Mouse (Mus musculus): ENCODE measurements at regions not wholly inside any gene's neighbourhood (a gene's known extent, or its start where the extent isn't known, plus 50 kb on each side); places are given as distances from the start of the nearest gene placed in this dataset.

DNA sequence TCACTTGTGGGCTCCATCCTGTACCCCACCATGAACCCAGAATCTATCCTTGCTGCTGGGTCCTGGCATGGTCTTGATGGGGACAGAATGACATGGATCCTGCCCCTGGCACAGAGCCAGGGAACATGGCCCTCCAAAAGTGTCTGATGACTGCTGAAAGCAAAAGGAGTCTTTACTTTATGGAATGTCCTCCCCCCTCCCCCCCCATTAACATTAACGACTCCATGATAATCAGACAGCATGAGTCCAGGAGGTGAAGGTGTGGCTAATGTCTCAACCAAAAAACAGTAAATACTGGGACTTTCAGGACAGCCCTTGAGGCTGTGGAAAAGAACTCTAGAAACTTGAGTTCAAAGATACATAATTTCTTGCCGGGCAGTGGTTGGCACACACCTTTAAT lies 133.9 kb upstream of the Spin1 start:
- no peak overlapping the region for H3K9ac ChIP-seq
- H3K27ac ChIP-seq, result no peak overlapping the region
- no peaks in the 10 kb centered on the region for H3K9me3 ChIP-seq (replicated peaks)
- H3K36me3 ChIP-seq, result no peaks in the 10 kb centered on the region
- no peaks in the 10 kb centered on the region for H3K4me1 ChIP-seq
- no peak overlapping the region for H3K4me3 ChIP-seq (replicated peaks)
- 87% methylated on average over 2 of the region's 2 CpGs for WGBS
- no peak overlapping the region for H3K4me2 ChIP-seq
- H3K27me3 ChIP-seq, result no peaks in the 10 kb centered on the region
- no peak for ATAC-seq (replicated peaks; ENCODE audit: low FRiP score)

- Histone ChIP-seq H3K27ac (no peak overlapping the region), H3K4me2 (no peak overlapping the region), H3K9me3 (replicated peaks) (no peaks in the 10 kb centered on the region), H3K36me3 (no peaks in the 10 kb centered on the region), H3K4me3 (replicated peaks) (no peak overlapping the region), H3K4me1 (peaks cover 12% of the 10 kb centered on the region), H3K27me3 (no peaks in the 10 kb centered on the region), H3K9ac (no peak overlapping the region)
- 73% methylated on average over 8 of the region's 8 CpGs for WGBS
- ATAC-seq (replicated peaks; ENCODE audit: low FRiP score), result no peak
These were observed 127.3 kb upstream of the Spin1 start for GRCm38 (mm10) chr13:50973379-50973778.

- WGBS, result 12% methylated on average over 12 of the region's 12 CpGs
- Histone ChIP-seq H3K4me2 (no peak overlapping the region), H3K27me3 (no peaks in the 10 kb centered on the region), H3K9me3 (replicated peaks) (no peaks in the 10 kb centered on the region), H3K9ac (no peak overlapping the region), H3K36me3 (no peaks in the 10 kb centered on the region), H3K4me1 (peaks cover 12% of the 10 kb centered on the region), H3K27ac (peak overlapping the region; percentile 67; the same call in 1 of the 2 replicates), H3K4me3 (replicated peaks) (no peak overlapping the region)
- ATAC-seq (replicated peaks; ENCODE audit: low FRiP score), result peak; percentile 78
These were observed 125.3 kb upstream of the Spin1 start for GRCm38 (mm10) chr13:50975306-50975920.

DNA sequence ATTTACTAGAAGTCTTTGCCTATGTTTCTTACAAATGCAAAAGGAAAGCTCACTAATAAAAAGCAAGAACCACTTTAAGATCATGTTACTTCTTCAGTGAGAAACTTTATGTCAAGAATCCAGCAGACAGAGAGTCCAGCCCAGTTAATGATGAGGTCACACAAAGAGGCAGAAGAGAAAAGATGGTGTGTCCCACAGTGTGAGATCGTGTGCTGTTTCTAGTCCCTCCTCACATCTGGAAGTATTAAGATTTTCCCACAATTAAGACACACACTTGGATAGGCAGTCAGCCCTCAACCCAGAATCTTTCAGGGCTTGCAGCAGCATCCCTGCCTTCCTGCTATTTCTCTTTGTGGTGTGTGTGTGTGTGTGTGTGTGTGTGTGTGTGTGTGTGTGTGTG lies 118.7 kb upstream of the Spin1 start:
- Histone ChIP-seq H3K9ac (no peak overlapping the region), H3K4me2 (no peak overlapping the region), H3K27ac (no peak overlapping the region), H3K4me3 (replicated peaks) (no peak overlapping the region), H3K9me3 (replicated peaks) (no peaks in the 10 kb centered on the region), H3K4me1 (no peaks in the 10 kb centered on the region), H3K27me3 (no peaks in the 10 kb centered on the region), H3K36me3 (no peaks in the 10 kb centered on the region)
- 31% methylated on average over 1 of the region's 1 CpGs for WGBS
- no peak for ATAC-seq (replicated peaks; ENCODE audit: low FRiP score)

- 38% methylated on average over 10 of the region's 10 CpGs for WGBS
- Histone ChIP-seq H3K9me3 (replicated peaks) (no peaks in the 10 kb centered on the region), H3K36me3 (no peaks in the 10 kb centered on the region), H3K27me3 (no peaks in the 10 kb centered on the region), H3K27ac (no peak overlapping the region), H3K9ac (no peak overlapping the region), H3K4me2 (no peak overlapping the region), H3K4me3 (replicated peaks) (no peak overlapping the region), H3K4me1 (no peaks in the 10 kb centered on the region)
- ATAC-seq (replicated peaks; ENCODE audit: low FRiP score), result peak; percentile 60; the same call in 1 of the 2 replicates
These were observed 117.7 kb upstream of the Spin1 start for GRCm38 (mm10) chr13:50982990-50983389.

DNA sequence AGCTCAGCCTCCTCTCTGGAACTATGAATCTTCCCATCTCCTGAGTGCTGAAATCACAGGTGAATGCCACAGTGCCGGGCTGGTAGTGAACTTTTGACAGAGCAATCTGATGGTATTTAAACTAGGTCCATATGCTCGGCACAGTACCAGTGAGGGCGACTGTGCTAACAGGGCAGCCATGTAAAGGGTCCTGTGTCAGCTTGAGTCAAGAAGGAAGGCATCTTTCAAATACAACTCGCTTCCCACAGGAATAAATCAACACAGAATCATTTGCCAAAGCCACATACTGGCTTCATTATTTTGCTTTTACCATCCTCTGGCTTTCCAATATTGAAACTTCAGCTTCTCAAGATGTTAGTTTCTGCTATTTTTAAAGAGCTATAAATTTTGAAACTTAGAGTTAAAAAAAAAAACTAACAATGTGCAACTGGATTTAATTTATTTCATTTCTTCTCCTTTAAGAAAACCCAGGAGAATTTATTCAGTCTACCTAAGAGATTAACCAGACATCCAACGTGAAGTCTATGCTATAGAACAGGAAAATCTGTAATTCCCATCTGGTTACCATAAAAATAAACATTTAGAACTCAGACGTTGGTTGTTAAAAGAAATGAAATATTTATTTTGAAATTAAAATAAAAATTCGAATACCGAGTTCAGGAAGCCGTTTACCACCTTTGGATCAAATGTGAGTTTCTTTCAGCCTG lies 108.8 kb upstream of the Spin1 start:
- no peak overlapping the region for H3K4me2 ChIP-seq
- H3K9me3 ChIP-seq (replicated peaks), result no peaks in the 10 kb centered on the region
- H3K9ac ChIP-seq, result no peak overlapping the region
- no peak overlapping the region for H3K4me3 ChIP-seq (replicated peaks)
- H3K36me3 ChIP-seq, result no peaks in the 10 kb centered on the region
- H3K4me1 ChIP-seq, result no peaks in the 10 kb centered on the region
- no peak overlapping the region for H3K27ac ChIP-seq
- ATAC-seq (replicated peaks; ENCODE audit: low FRiP score), result no peak
- H3K27me3 ChIP-seq, result no peaks in the 10 kb centered on the region
- 74% methylated on average over 9 of the region's 9 CpGs for WGBS

- ATAC-seq (replicated peaks; ENCODE audit: low FRiP score), result no peak
- 66% methylated on average over 4 of the region's 4 CpGs for WGBS
- no peak overlapping the region for H3K4me2 ChIP-seq
These were observed 100.9 kb upstream of the Spin1 start for GRCm38 (mm10) chr13:50999738-51000137.

GRCm38 (mm10) chr13:51004827-51005226 lies 95.9 kb upstream of the Spin1 start:
- Histone ChIP-seq H3K9me3 (replicated peaks) (no peaks in the 10 kb centered on the region), H3K4me3 (replicated peaks) (no peak overlapping the region), H3K27me3 (no peaks in the 10 kb centered on the region), H3K4me2 (no peak overlapping the region), H3K4me1 (no peaks in the 10 kb centered on the region), H3K9ac (no peak overlapping the region), H3K27ac (no peak overlapping the region), H3K36me3 (no peaks in the 10 kb centered on the region)
- ATAC-seq (replicated peaks; ENCODE audit: low FRiP score), result no peak
- 64% methylated on average over 3 of the region's 3 CpGs for WGBS

More at GRCm38 (mm10) chr13:50999738-51000137, 100.9 kb upstream of the Spin1 start:
- Histone ChIP-seq H3K27me3 (no peaks in the 10 kb centered on the region), H3K4me3 (replicated peaks) (no peak overlapping the region), H3K9ac (no peak overlapping the region), H3K36me3 (no peaks in the 10 kb centered on the region), H3K27ac (no peak overlapping the region), H3K9me3 (replicated peaks) (no peaks in the 10 kb centered on the region), H3K4me1 (no peaks in the 10 kb centered on the region)

- WGBS, result 78% methylated on average over 7 of the region's 7 CpGs
- ATAC-seq (replicated peaks; ENCODE audit: low FRiP score), result no peak
- Histone ChIP-seq H3K27me3 (no peaks in the 10 kb centered on the region), H3K4me3 (replicated peaks) (no peak overlapping the region), H3K9me3 (replicated peaks) (no peaks in the 10 kb centered on the region), H3K36me3 (no peaks in the 10 kb centered on the region), H3K4me2 (no peak overlapping the region), H3K4me1 (no peaks in the 10 kb centered on the region), H3K9ac (no peak overlapping the region), H3K27ac (no peak overlapping the region)
These were observed 89.9 kb upstream of the Spin1 start for GRCm38 (mm10) chr13:51010736-51011135.

DNA sequence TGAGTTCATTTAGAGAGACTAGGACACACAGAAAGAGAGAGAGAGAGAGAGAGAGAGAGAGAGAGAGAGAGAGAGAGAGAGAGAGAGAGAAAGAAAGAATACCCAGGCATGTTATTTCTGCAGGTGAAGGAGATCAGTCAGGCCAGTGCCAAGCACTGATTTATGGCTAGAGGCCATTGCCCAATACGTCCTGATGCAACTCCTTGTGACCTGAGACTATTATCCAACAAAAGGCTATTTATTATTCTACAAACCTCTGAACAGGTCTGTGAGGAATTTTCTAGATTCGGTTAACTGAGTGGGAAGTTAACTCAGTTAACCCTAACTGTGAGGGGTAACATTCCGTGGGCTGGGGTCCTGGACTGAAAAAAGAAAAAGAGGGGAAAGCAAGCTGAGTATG lies 84.5 kb upstream of the Spin1 start:
- H3K4me2 ChIP-seq, result no peak overlapping the region
- no peak overlapping the region for H3K27ac ChIP-seq
- H3K9me3 ChIP-seq (replicated peaks), result no peaks in the 10 kb centered on the region
- no peak overlapping the region for H3K4me3 ChIP-seq (replicated peaks)
- H3K36me3 ChIP-seq, result no peaks in the 10 kb centered on the region
- no peak for ATAC-seq (replicated peaks; ENCODE audit: low FRiP score)
- peaks cover 13% of the 10 kb centered on the region for H3K4me1 ChIP-seq
- 58% methylated on average over 3 of the region's 3 CpGs for WGBS
- H3K9ac ChIP-seq, result no peak overlapping the region
- H3K27me3 ChIP-seq, result no peaks in the 10 kb centered on the region

- Histone ChIP-seq H3K27me3 (no peaks in the 10 kb centered on the region), H3K27ac (no peak overlapping the region), H3K4me1 (peaks cover 17% of the 10 kb centered on the region), H3K9ac (no peak overlapping the region), H3K36me3 (no peaks in the 10 kb centered on the region), H3K9me3 (replicated peaks) (no peaks in the 10 kb centered on the region), H3K4me3 (replicated peaks) (no peak overlapping the region), H3K4me2 (0 out of 2 replicates have a peak overlapping the region, but pooled peaks have one; percentile 8)
- no peak for ATAC-seq (replicated peaks; ENCODE audit: low FRiP score)
- WGBS, result 74% methylated on average over 16 of the region's 16 CpGs
These were observed 83.5 kb upstream of the Spin1 start for GRCm38 (mm10) chr13:51016956-51017703.

DNA sequence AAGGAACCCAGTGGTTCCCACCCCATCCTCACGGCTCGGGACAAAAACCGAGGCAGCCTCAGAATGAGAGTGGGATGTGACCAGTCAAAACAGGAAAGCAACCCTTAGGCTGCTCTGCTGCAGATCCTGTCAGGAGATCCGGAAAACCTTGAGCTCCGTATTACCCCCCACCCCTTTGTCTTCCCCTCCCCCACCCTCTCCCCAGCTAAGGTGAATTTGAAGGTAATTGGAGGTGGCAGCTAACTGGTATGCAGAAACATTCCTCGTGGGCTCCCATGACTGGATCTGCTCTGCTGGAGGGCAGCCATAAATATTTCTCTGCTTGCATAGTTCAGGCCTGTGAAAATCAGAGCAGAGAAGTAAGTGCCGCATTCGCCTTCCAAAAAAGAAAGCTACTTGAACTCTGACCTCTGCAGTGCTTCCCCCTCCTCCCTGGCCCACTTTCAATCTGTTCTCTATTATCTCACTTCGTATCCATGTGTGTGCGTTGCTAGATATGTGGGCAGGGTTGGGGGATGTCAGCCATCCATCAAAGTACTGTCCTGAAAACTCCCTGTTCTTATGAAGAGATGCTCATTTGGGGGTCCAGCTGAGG lies 82.9 kb upstream of the Spin1 start:
- no peak overlapping the region for H3K4me3 ChIP-seq (replicated peaks)
- H3K9ac ChIP-seq, result no peak overlapping the region
- H3K4me1 ChIP-seq, result peaks cover 24% of the 10 kb centered on the region
- peak overlapping the region; percentile 8; the same call in 1 of the 2 replicates for H3K4me2 ChIP-seq
- H3K27me3 ChIP-seq, result no peaks in the 10 kb centered on the region
- H3K9me3 ChIP-seq (replicated peaks), result no peaks in the 10 kb centered on the region
- H3K27ac ChIP-seq, result 0 out of 2 replicates have a peak overlapping the region, but pooled peaks have one; percentile 30
- no peaks in the 10 kb centered on the region for H3K36me3 ChIP-seq
- 18% methylated on average over 10 of the region's 10 CpGs for WGBS
- peak; percentile 78 for ATAC-seq (replicated peaks; ENCODE audit: low FRiP score)

All from kidney, embryonic 15.5 days (tissue).